Mouse (Mus musculus) retina, embryonic 14.5 days (tissue): Measurements from ENCODE around the gene Ice2.
A peak's percentile ranks its signal among the peaks of the same experiment; 100 is the strongest.

Experiments
- DNase-seq: peaks from one replicate; pipeline ENCODE4 v3.0.0-alpha.2; 2015; ENCODE audit warnings: low spot score

Ice2 gene

GRCm38 (mm10) chr9:69459876-69460275 is 62.2 kb downstream of the Ice2 start:
- DNase-seq, result no peak

GRCm38 (mm10) chr9:69463046-69463445 is 65.3 kb downstream of the Ice2 start:
- DNase-seq, result no peak

GRCm38 (mm10) chr9:69464109-69464756 is 66.5 kb downstream of the Ice2 start:
- DNase-seq, result no peak

GRCm38 (mm10) chr9:69466098-69466497 is 68.4 kb downstream of the Ice2 start:
- DNase-seq, result no peak

GRCm38 (mm10) chr9:69467310-69467939 is 69.7 kb downstream of the Ice2 start:
- no peak for DNase-seq

GRCm38 (mm10) chr9:69468991-69469390 is 71.3 kb downstream of the Ice2 start:
- DNase-seq, result peak; percentile 70

- no peak for DNase-seq
These were observed 72.7 kb downstream of the Ice2 start for GRCm38 (mm10) chr9:69470362-69470761.

- peak; percentile 46 for DNase-seq
These were observed 73.2 kb downstream of the Ice2 start for GRCm38 (mm10) chr9:69470921-69471320.

- no peak for DNase-seq
These were observed 75.0 kb downstream of the Ice2 start for GRCm38 (mm10) chr9:69472724-69473123.

GRCm38 (mm10) chr9:69475873-69476272 is 78.2 kb downstream of the Ice2 start:
- no peak for DNase-seq

GRCm38 (mm10) chr9:69477195-69477823 is 79.6 kb downstream of the Ice2 start:
- DNase-seq, result no peak

- no peak for DNase-seq
These were observed 80.1 kb downstream of the Ice2 start for GRCm38 (mm10) chr9:69477824-69478222.

GRCm38 (mm10) chr9:69480344-69480743 is 82.6 kb downstream of the Ice2 start:
- peak; percentile 93 for DNase-seq
